Mouse (Mus musculus): ENCODE measurements around the gene Bik. TPM values are rescaled to one million over a fixed set of nuclear protein-coding genes. Genes with fewer than 3 reads are reported as not detected.

Bik gene
- polyA plus RNA-seq, 1 experiment from 2014 or later, result 16.1 TPM

DNA sequence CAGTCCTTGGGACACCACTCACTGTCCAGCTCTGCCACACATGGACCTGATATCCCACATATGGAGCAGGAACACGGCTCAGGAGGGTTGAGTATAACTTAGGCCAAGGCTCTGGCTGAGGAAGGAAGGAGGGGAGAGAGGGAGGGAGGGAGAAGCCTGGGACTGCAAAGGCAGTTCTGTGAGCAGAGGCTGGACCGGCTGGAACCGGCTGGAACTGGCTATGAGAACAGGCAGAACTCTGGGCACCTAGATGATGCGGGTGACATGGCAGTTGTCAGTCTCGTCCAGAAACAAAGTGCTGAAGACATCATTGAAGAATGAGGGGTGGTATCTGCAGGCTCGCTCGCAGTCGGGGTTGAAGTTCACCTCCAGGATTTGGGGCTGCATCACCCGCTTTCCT lies 50.0 kb downstream of the Bik start:
- no peak overlapping the region for H3K4me2 ChIP-seq (ENCODE audit: low read length)
- H3K9me3 ChIP-seq (replicated peaks; ENCODE audit: low read length), result no peaks in the 10 kb centered on the region
- no peak overlapping the region for H3K27ac ChIP-seq
- ATAC-seq (replicated peaks; ENCODE audit: low FRiP score, low read depth) (no peak), DNase-seq (ENCODE audit: low spot score) (no peak)
- TF ChIP-seq CTCF (IDR thresholded peaks at IDR 0.05; ENCODE audit: low read depth), result no peak
- H3K9ac ChIP-seq (ENCODE audit: low read depth, low read length), result no peak overlapping the region
- no peak overlapping the region for H3K4me3 ChIP-seq (replicated peaks; ENCODE audit: low read depth, low read length)
- no peaks in the 10 kb centered on the region for H3K4me1 ChIP-seq (replicated peaks; ENCODE audit: insufficient read depth, low read length)
- peaks cover 51% of the 10 kb centered on the region for H3K36me3 ChIP-seq (ENCODE audit: insufficient read depth, low read length)
- 88% methylated on average over 9 of the region's 9 CpGs for WGBS
- H3K27me3 ChIP-seq (ENCODE audit: insufficient read depth, low read length), result no peaks in the 10 kb centered on the region

DNA sequence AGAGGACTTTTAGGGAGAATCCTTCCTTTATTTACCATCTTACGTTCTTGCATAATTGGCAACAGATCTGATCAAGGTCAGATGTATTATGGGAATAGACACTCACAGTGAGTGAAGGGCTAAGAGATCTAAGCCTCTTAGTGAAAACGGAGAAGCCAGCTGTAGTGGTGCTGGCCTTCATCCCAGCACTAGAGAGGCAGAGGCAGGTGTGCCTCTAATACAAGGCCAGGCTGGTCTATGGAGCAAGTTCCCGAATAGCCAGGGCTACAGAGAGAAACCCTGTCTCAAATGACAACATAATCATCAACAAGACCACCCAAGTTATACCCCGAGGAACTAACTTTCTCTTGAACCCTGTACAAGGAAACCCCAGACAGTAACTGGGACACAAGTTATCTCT lies 56.3 kb downstream of the Bik start:
- Histone ChIP-seq H3K27ac (no peak overlapping the region), H3K9me3 (replicated peaks; ENCODE audit: low read length) (no peaks in the 10 kb centered on the region), H3K4me1 (replicated peaks; ENCODE audit: insufficient read depth, low read length) (no peaks in the 10 kb centered on the region), H3K9ac (ENCODE audit: low read depth, low read length) (no peak overlapping the region), H3K27me3 (ENCODE audit: insufficient read depth, low read length) (no peaks in the 10 kb centered on the region), H3K4me2 (ENCODE audit: low read length) (no peak overlapping the region), H3K36me3 (ENCODE audit: insufficient read depth, low read length) (peaks cover 56% of the 10 kb centered on the region), H3K4me3 (replicated peaks; ENCODE audit: low read depth, low read length) (no peak overlapping the region)
- WGBS, result 84% methylated on average over 4 of the region's 4 CpGs
- no peak for TF ChIP-seq CTCF (IDR thresholded peaks at IDR 0.05; ENCODE audit: low read depth)
- ATAC-seq (replicated peaks; ENCODE audit: low FRiP score, low read depth) (no peak), DNase-seq (ENCODE audit: low spot score) (no peak)

DNA sequence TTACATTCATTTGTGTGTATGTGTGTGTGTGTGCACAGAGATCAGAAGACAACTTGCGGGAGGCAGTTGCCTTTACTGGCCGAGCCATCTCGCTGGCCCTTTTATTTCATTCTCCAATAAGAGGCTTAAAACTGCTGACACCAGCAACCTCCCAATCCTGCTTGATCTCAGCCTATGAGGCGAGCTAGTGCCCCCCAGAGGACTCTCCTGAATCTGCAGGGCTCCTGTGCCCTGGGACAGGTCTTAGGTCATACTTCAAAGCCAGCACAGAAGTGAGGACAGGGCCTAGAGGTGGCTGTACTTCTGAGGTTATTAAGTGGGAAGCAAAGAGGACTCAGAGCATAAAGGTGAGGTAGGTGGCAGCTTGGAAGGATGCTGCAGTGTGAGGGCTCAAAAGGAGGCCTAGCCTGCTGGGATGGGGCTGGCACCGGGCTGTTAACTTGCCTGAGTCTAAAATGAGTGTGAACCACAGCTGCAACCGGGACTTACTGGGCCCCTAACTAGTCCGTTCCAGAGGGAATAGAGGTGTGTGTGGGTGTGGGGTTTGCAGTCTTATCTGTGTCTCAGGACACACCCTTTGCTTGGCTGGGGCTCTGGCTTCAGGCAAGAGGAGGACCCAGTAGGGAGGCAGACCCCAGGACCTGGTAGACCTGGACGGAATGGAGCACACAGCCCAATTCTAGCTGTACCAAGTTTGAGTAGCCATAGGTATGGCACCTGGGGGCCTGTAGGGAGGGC lies 56.9 kb downstream of the Bik start:
- Histone ChIP-seq H3K9ac (ENCODE audit: low read depth, low read length) (no peak overlapping the region), H3K36me3 (ENCODE audit: insufficient read depth, low read length) (peaks cover 55% of the 10 kb centered on the region), H3K27me3 (ENCODE audit: insufficient read depth, low read length) (no peaks in the 10 kb centered on the region), H3K4me2 (ENCODE audit: low read length) (no peak overlapping the region), H3K4me1 (replicated peaks; ENCODE audit: insufficient read depth, low read length) (no peaks in the 10 kb centered on the region), H3K27ac (no peak overlapping the region), H3K9me3 (replicated peaks; ENCODE audit: low read length) (no peaks in the 10 kb centered on the region), H3K4me3 (replicated peaks; ENCODE audit: low read depth, low read length) (no peak overlapping the region)
- peak; percentile 64 for TF ChIP-seq CTCF (IDR thresholded peaks at IDR 0.05; ENCODE audit: low read depth)
- 74% methylated on average over 8 of the region's 8 CpGs for WGBS
- no peak for ATAC-seq (replicated peaks; ENCODE audit: low FRiP score, low read depth)
- no peak for DNase-seq (ENCODE audit: low spot score)

DNA sequence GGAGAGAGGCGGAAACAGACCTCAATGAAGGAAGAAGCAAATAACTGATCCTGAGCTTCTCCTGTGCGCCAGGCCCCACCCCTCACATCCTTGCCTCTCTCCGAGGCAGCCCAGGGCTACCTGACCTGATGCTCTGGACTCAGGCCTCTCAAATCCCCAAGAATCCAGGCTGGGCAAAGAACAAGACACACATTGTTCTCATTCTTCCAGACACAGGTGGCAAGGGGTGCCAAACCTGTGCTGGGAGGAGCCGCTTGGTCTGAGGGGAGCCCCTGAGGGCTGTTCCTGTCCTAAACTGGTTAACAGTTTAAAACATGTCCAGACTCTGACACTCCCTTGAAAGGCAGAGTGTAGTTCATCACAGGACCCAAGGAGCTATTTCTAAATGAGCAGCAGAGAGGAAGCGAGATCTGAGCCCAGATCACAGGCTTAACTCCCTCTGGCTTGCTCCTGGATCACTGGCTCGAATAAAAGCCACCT lies 58.1 kb downstream of the Bik start:
- H3K4me1 ChIP-seq (replicated peaks; ENCODE audit: insufficient read depth, low read length), result no peaks in the 10 kb centered on the region
- no peaks in the 10 kb centered on the region for H3K9me3 ChIP-seq (replicated peaks; ENCODE audit: low read length)
- H3K27ac ChIP-seq, result no peak overlapping the region
- WGBS, result 83% methylated on average over 6 of the region's 6 CpGs
- DNase-seq (ENCODE audit: low spot score), result no peak
- no peak overlapping the region for H3K9ac ChIP-seq (ENCODE audit: low read depth, low read length)
- peaks cover 49% of the 10 kb centered on the region for H3K36me3 ChIP-seq (ENCODE audit: insufficient read depth, low read length)
- no peak for ATAC-seq (replicated peaks; ENCODE audit: low FRiP score, low read depth)
- H3K4me2 ChIP-seq (ENCODE audit: low read length), result no peak overlapping the region
- TF ChIP-seq CTCF (IDR thresholded peaks at IDR 0.05; ENCODE audit: low read depth), result no peak
- no peak overlapping the region for H3K4me3 ChIP-seq (replicated peaks; ENCODE audit: low read depth, low read length)
- H3K27me3 ChIP-seq (ENCODE audit: insufficient read depth, low read length), result no peaks in the 10 kb centered on the region

DNA sequence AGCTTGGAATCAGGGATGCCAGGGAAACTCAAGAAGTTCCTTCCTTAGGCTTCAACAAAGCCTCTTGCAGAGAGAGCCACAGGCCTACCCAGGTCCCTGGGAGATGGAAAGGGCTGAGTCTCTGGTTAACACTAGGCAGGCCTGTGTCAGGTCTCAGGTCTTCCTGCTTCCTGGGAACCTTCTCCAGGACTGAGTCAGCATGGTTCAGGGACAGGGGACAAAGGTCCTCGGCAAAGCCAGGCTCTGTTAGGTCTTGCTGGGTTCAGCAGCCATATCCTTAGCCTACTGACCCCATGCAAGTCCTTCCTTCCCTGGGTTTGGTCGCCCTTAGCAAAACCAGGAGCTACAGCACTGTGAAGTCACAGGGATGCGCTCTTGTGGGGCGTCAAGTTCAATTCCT lies 64.2 kb downstream of the Bik start:
- Histone ChIP-seq H3K27ac (no peak overlapping the region), H3K4me1 (replicated peaks; ENCODE audit: insufficient read depth, low read length) (peaks cover 12% of the 10 kb centered on the region), H3K4me2 (ENCODE audit: low read length) (no peak overlapping the region), H3K9me3 (replicated peaks; ENCODE audit: low read length) (no peaks in the 10 kb centered on the region), H3K9ac (ENCODE audit: low read depth, low read length) (no peak overlapping the region), H3K36me3 (ENCODE audit: insufficient read depth, low read length) (peaks cover 22% of the 10 kb centered on the region), H3K27me3 (ENCODE audit: insufficient read depth, low read length) (no peaks in the 10 kb centered on the region), H3K4me3 (replicated peaks; ENCODE audit: low read depth, low read length) (no peak overlapping the region)
- no peak for ATAC-seq (replicated peaks; ENCODE audit: low FRiP score, low read depth)
- WGBS, result 87% methylated on average over 4 of the region's 4 CpGs
- DNase-seq (ENCODE audit: low spot score), result no peak
- no peak for TF ChIP-seq CTCF (IDR thresholded peaks at IDR 0.05; ENCODE audit: low read depth)

DNA sequence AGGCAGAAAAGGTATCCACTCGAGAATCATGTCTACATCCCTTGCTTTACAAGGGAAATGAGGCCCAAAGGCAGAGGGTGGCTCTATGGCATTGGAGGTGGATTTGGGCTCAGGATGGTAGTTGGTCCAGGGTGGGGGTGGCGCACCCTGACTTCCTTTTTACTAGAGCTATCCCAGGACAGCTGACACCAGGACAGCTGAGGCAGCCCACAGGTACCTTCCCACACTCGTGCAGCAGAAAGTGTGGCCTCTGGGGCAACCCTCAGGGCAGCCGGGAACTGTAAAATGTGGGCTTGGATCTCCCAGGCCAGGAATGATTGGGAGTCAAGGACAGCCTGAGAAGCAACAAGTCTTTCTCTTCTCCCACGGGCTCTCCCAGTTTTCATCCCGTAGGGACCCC lies 65.1 kb downstream of the Bik start:
- H3K4me1 ChIP-seq (replicated peaks; ENCODE audit: insufficient read depth, low read length), result peaks cover 12% of the 10 kb centered on the region
- H3K36me3 ChIP-seq (ENCODE audit: insufficient read depth, low read length), result peaks cover 13% of the 10 kb centered on the region
- no peak overlapping the region for H3K9ac ChIP-seq (ENCODE audit: low read depth, low read length)
- no peak for TF ChIP-seq CTCF (IDR thresholded peaks at IDR 0.05; ENCODE audit: low read depth)
- H3K27me3 ChIP-seq (ENCODE audit: insufficient read depth, low read length), result no peaks in the 10 kb centered on the region
- no peak overlapping the region for H3K4me3 ChIP-seq (replicated peaks; ENCODE audit: low read depth, low read length)
- no peaks in the 10 kb centered on the region for H3K9me3 ChIP-seq (replicated peaks; ENCODE audit: low read length)
- DNase-seq (ENCODE audit: low spot score), result no peak
- no peak overlapping the region for H3K4me2 ChIP-seq (ENCODE audit: low read length)
- WGBS, result 66% methylated on average over 6 of the region's 6 CpGs
- ATAC-seq (replicated peaks; ENCODE audit: low FRiP score, low read depth), result no peak
- no peak overlapping the region for H3K27ac ChIP-seq

All from kidney, postnatal 0 days (tissue).